Mouse (Mus musculus) MEL (cell line): ENCODE data around the gene Krtcap3.

Source experiments
- CHD2 ChIP-seq: IDR thresholded peaks from 2 replicates; pipeline ENCODE4 v1.6.1; 2011; ENCODE audit warnings: low read length, improper control_type of control experiment
- CTCF ChIP-seq, 3 experiments: IDR thresholded peaks in 2 of 3; conservative IDR thresholded peaks in 1 of 3; 2 replicates each; pipeline ENCODE4 v1.5.1; 2011 to 2012; ENCODE audit warnings: low read length in 3 of 3, low read depth in 2 of 3, mild to moderate bottlenecking in 2 of 3, improper control_type of control experiment in 1 of 3, inconsistent platforms in 1 of 3, mixed read lengths in 1 of 3, moderate library complexity in 1 of 3; ENCODE audit not compliant: control insufficient read depth in 1 of 3, insufficient read depth in 1 of 3, poor library complexity in 1 of 3, severe bottlenecking in 1 of 3
- EP300 ChIP-seq, 2 experiments: IDR thresholded peaks; 2 replicates each; pipeline ENCODE4 v1.6.1; 2011; ENCODE audit warnings: improper control_type of control experiment in 2 of 2, low read length in 2 of 2, low read depth in 1 of 2, mild to moderate bottlenecking in 1 of 2
- MAZ ChIP-seq: IDR thresholded peaks from 2 replicates; pipeline ENCODE4 v1.6.1; 2012; ENCODE audit warnings: low read depth, mild to moderate bottlenecking, inconsistent platforms, low read length, improper control_type of control experiment
- NRF1 ChIP-seq: IDR thresholded peaks from 2 replicates; pipeline ENCODE4 v1.6.1; 2014; ENCODE audit warnings: low read depth, mild to moderate bottlenecking, inconsistent platforms, low read length, improper control_type of control experiment, moderate library complexity; ENCODE audit not compliant: poor library complexity, insufficient read depth, severe bottlenecking
- SIN3A ChIP-seq: IDR thresholded peaks from 2 replicates; pipeline ENCODE4 v1.6.1; 2012; ENCODE audit warnings: low read length, improper control_type of control experiment, inconsistent platforms
- TAL1 ChIP-seq: IDR thresholded peaks from 2 replicates; pipeline ENCODE4 v1.6.1; 2012; ENCODE audit warnings: mild to moderate bottlenecking, inconsistent platforms, low read length, moderate library complexity, mixed read lengths
- UBTF ChIP-seq: IDR thresholded peaks from 2 replicates; pipeline ENCODE4 v1.6.1; 2012; ENCODE audit warnings: low read depth, mild to moderate bottlenecking, inconsistent platforms, low read length, improper control_type of control experiment, moderate library complexity, borderline replicate concordance; ENCODE audit not compliant: insufficient read depth

DNA sequence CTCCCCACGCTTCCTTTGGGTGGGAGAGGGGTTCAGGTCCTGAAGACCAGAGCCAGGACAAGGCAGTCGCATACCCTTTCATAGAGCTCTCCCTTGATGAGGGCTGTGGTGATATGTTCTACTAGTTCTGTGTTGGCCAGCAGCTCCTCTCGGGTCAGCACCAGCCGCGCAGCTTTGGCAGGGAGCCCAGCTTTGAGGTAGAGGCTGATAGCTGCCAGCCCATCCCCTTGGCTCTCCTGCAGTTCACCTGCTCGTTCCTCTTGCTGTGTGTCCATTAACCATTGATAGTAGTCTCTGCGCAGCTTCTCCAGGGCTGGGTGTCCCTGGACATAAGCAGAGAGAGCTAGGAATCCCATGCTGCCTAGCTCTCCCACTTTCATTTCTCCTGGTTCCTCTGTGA lies 14.6 kb downstream of the Krtcap3 start:
- no peak for TF ChIP-seq NRF1
- TF ChIP-seq CTCF (IDR thresholded peaks at IDR 0.05 in 2 of 3, conservative IDR thresholded peaks at IDR 0.05 in 1 of 3; ENCODE audit: control insufficient read depth in 1 of 3, insufficient read depth in 1 of 3, low read depth in 2 of 3, low read length in 3 of 3, poor library complexity in 1 of 3, severe bottlenecking in 1 of 3), result no peak
- no peak for TF ChIP-seq SIN3A
- no peak for TF ChIP-seq MAZ
- no peak for TF ChIP-seq TAL1
- no peak for TF ChIP-seq EP300 (IDR thresholded peaks at IDR 0.05; ENCODE audit: low read depth in 1 of 2, low read length in 2 of 2)
- TF ChIP-seq CHD2, result no peak
- no peak for TF ChIP-seq UBTF
